Mouse (Mus musculus) hindbrain, embryonic 12.5 days (tissue): ENCODE measurements around the gene Dcaf6. TPM values are rescaled to one million over a fixed set of nuclear protein-coding genes. Genes with fewer than 3 reads are reported as not detected.

Experiments used
- ATAC-seq: fragments of 200-750 bp; cut with Nextera tagmentation; 2 replicates; pipeline ENCODE4 v1.8.0; 2017; ENCODE audit warnings: moderate TSS enrichment; ENCODE audit not compliant: low FRiP score
- H3K27ac ChIP-seq: fragments of 300-500 bp; sonication (generic); 2 replicates; pipeline ENCODE4 v1.5.1; 2016; ENCODE audit warnings: mild to moderate bottlenecking
- H3K27me3 ChIP-seq: fragments of 300-500 bp; sonication (generic); 2 replicates; pipeline ENCODE4 v1.6.1; 2016; ENCODE audit warnings: mild to moderate bottlenecking
- H3K36me3 ChIP-seq: fragments of 300-500 bp; sonication (generic); 2 replicates; pipeline ENCODE4 v1.6.1; 2016; ENCODE audit warnings: mild to moderate bottlenecking
- H3K4me1 ChIP-seq: fragments of 300-500 bp; sonication (generic); 2 replicates; pipeline ENCODE4 v1.6.1; 2016
- H3K4me2 ChIP-seq: fragments of 300-500 bp; sonication (generic); replicated peaks from 2 replicates; pipeline ENCODE4 v1.6.1; 2016; ENCODE audit warnings: mild to moderate bottlenecking
- H3K4me3 ChIP-seq: fragments of 300-500 bp; sonication (generic); 2 replicates; pipeline ENCODE4 v1.5.1; 2016; ENCODE audit warnings: mild to moderate bottlenecking
- H3K9ac ChIP-seq: fragments of 300-500 bp; sonication (generic); 2 replicates; pipeline ENCODE4 v1.6.1; 2016; ENCODE audit warnings: mild to moderate bottlenecking, moderate library complexity
- H3K9me3 ChIP-seq: fragments of 300-500 bp; sonication (generic); replicated peaks from 2 replicates; pipeline ENCODE4 v1.6.1; 2016; ENCODE audit warnings: mild to moderate bottlenecking
- WGBS: fragments of 180-500 bp; shearing (Covaris S2); methylation state at CpG from one replicate; pipeline ENCODE4 v1.1.7; 2016; 5-methylcytosine and 5-hydroxymethylcytosine counted together
- polyA plus RNA-seq: library from polyadenylated mRNA; unstranded; fragments of >200 nt; fragmentation: Nextera tagmentation; extraction: Ambion mirVana; gene quantifications from 2 replicates; pipeline ENCODE4 v1.2.1, GENCODE M21; 2016

Dcaf6 gene
- polyA plus RNA-seq, 1 experiment from 2014 or later: 12.9 TPM

DNA sequence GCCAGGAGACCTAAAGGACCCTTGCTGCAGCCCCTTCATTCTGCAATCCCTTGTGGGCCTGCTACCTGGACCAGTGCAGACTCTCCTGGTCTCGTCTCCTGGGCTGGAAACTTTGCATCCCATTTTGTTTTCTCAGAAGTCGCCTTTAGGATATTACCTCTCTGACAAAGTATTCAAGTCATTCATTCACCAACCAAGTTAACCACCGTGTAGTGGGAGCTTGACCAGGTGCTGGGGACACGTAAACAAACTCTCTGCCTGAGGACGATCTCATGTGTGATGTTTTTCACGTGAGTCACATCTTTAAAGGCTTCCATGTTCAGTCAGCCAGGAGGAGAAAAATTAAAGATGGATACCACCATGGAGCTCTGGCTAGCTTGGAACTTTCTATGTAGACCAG lies 157.1 kb downstream of the Dcaf6 start:
- peaks cover 5% of the 10 kb centered on the region; the same call in 1 of the 2 replicates for H3K4me1 ChIP-seq
- 0 out of 2 replicates have a peak, but pooled peaks have one; percentile 13 for ATAC-seq
- H3K36me3 ChIP-seq: peaks cover 16% of the 10 kb centered on the region
- 89% methylated on average over 6 of the region's 6 CpGs for WGBS
- H3K27ac ChIP-seq: no peak overlapping the region
- no peaks in the 10 kb centered on the region for H3K27me3 ChIP-seq
- H3K9me3 ChIP-seq: no peaks in the 10 kb centered on the region
- no peak overlapping the region for H3K4me3 ChIP-seq
- no peak overlapping the region for H3K9ac ChIP-seq
- no peak overlapping the region for H3K4me2 ChIP-seq

GRCm38 (mm10) chr1:165302455-165303208 lies 157.6 kb downstream of the Dcaf6 start:
- H3K4me2 ChIP-seq: no peak overlapping the region
- H3K27ac ChIP-seq: no peak overlapping the region
- ATAC-seq: peak; percentile 38
- H3K4me3 ChIP-seq: no peak overlapping the region
- no peaks in the 10 kb centered on the region for H3K9me3 ChIP-seq
- peaks cover 15% of the 10 kb centered on the region for H3K36me3 ChIP-seq
- 82% methylated on average over 13 of the region's 13 CpGs for WGBS
- H3K4me1 ChIP-seq: peaks cover 5% of the 10 kb centered on the region; the same call in 1 of the 2 replicates
- no peak overlapping the region for H3K9ac ChIP-seq
- H3K27me3 ChIP-seq: no peaks in the 10 kb centered on the region

- H3K36me3 ChIP-seq: peaks cover 8% of the 10 kb centered on the region
- H3K9ac ChIP-seq: no peak overlapping the region
- H3K27me3 ChIP-seq: no peaks in the 10 kb centered on the region
- no peak overlapping the region for H3K4me2 ChIP-seq
- WGBS: 90% methylated on average over 2 of the region's 2 CpGs
- peaks cover 5% of the 10 kb centered on the region; the same call in 1 of the 2 replicates for H3K4me1 ChIP-seq
- no peaks in the 10 kb centered on the region for H3K9me3 ChIP-seq
- no peak for ATAC-seq
- H3K4me3 ChIP-seq: no peak overlapping the region
- H3K27ac ChIP-seq: no peak overlapping the region
These were observed 158.7 kb downstream of the Dcaf6 start for GRCm38 (mm10) chr1:165301567-165301966.

DNA sequence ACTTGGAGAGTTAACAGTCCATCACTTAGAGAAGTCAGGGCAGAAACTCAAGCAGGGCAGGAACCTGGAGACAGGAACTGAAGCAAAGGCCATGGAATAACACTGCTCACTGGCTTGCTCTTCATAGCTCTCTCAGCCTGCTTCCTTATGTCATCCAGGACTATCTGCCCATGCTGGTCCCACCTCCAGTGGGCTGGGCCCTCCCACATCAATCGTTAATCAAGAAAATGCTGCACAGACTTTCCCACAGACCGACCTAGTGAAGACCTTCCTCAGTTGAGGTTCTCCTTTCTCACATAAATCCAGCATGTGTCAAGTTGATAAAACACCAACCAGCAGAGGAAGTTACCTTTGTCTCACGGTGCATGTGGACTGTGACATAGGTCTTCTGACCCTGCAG lies 159.2 kb downstream of the Dcaf6 start:
- H3K27me3 ChIP-seq: no peaks in the 10 kb centered on the region
- no peak overlapping the region for H3K9ac ChIP-seq
- H3K27ac ChIP-seq: no peak overlapping the region
- H3K4me1 ChIP-seq: peaks cover 5% of the 10 kb centered on the region; the same call in 1 of the 2 replicates
- ATAC-seq: no peak
- 85% methylated on average over 3 of the region's 3 CpGs for WGBS
- no peak overlapping the region for H3K4me3 ChIP-seq
- no peak overlapping the region for H3K4me2 ChIP-seq
- H3K9me3 ChIP-seq: no peaks in the 10 kb centered on the region
- H3K36me3 ChIP-seq: peaks cover 8% of the 10 kb centered on the region

- H3K9me3 ChIP-seq: no peaks in the 10 kb centered on the region
- ATAC-seq: no peak
- 87% methylated on average over 1 of the region's 1 CpGs for WGBS
- no peak within 1 kb of the TSS for H3K4me3 ChIP-seq
- H3K36me3 ChIP-seq: peaks cover 28% of the 10 kb centered on the region
- H3K9ac ChIP-seq: no peak within 1 kb of the TSS
- no peak within 1 kb of the TSS for H3K4me2 ChIP-seq
- H3K4me1 ChIP-seq: no peaks in the 10 kb centered on the region
- H3K27me3 ChIP-seq: no peaks in the 10 kb centered on the region
- no peak within 1 kb of the TSS for H3K27ac ChIP-seq
These were observed 164.8 kb downstream of the Dcaf6 start, which contains the start of gene Gpr161 for GRCm38 (mm10) chr1:165295489-165295888. Gene Gpr161 (plus strand): TSS chr1:165295789.

GRCm38 (mm10) chr1:165291606-165292005 lies 168.7 kb downstream of the Dcaf6 start:
- H3K36me3 ChIP-seq: peaks cover 26% of the 10 kb centered on the region
- H3K9me3 ChIP-seq: no peaks in the 10 kb centered on the region
- no peak overlapping the region for H3K9ac ChIP-seq
- WGBS: 93% methylated on average over 6 of the region's 6 CpGs
- no peak for ATAC-seq
- H3K4me3 ChIP-seq: no peak overlapping the region
- H3K27me3 ChIP-seq: no peaks in the 10 kb centered on the region
- no peak overlapping the region for H3K4me2 ChIP-seq
- H3K27ac ChIP-seq: no peak overlapping the region
- no peaks in the 10 kb centered on the region for H3K4me1 ChIP-seq

DNA sequence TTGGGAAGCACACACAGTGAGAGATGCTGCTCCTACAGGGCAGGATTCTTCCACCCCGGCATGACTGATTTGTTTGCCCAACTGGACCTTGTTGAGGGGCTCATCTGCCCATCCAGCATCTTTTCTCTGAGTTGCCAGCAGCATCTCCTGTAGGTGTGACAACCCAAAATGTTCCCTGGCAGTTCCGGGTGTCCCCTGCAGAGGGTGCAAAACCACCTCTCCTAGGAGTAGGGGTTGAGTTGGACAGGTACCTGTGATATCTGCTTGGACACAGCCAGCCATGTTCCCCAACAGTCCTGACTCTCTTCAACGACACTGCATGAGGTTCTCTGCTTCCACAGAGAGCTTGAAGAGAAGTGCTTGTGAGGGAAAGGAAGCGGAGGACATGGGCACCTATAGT lies 170.4 kb downstream of the Dcaf6 start:
- H3K9ac ChIP-seq: no peak overlapping the region
- WGBS: 89% methylated on average over 4 of the region's 4 CpGs
- H3K4me2 ChIP-seq: no peak overlapping the region
- H3K36me3 ChIP-seq: peaks cover 15% of the 10 kb centered on the region
- H3K27ac ChIP-seq: no peak overlapping the region
- H3K9me3 ChIP-seq: no peaks in the 10 kb centered on the region
- no peak for ATAC-seq
- no peaks in the 10 kb centered on the region for H3K27me3 ChIP-seq
- no peak overlapping the region for H3K4me3 ChIP-seq
- peaks cover 5% of the 10 kb centered on the region for H3K4me1 ChIP-seq

GRCm38 (mm10) chr1:165288165-165288564 lies 172.1 kb downstream of the Dcaf6 start:
- Histone ChIP-seq H3K4me3 (no peak overlapping the region), H3K9ac (no peak overlapping the region), H3K4me1 (peaks cover 20% of the 10 kb centered on the region), H3K4me2 (no peak overlapping the region), H3K27ac (no peak overlapping the region), H3K27me3 (no peaks in the 10 kb centered on the region), H3K36me3 (peaks cover 5% of the 10 kb centered on the region), H3K9me3 (no peaks in the 10 kb centered on the region)
- no peak for ATAC-seq
- WGBS: 96% methylated on average over 9 of the region's 9 CpGs

- H3K9ac ChIP-seq: no peak overlapping the region
- H3K4me1 ChIP-seq: peaks cover 39% of the 10 kb centered on the region
- WGBS: 67% methylated on average over 7 of the region's 7 CpGs
- no peaks in the 10 kb centered on the region for H3K27me3 ChIP-seq
- no peaks in the 10 kb centered on the region; the same call in 1 of the 2 replicates for H3K36me3 ChIP-seq
- no peaks in the 10 kb centered on the region for H3K9me3 ChIP-seq
- no peak overlapping the region for H3K27ac ChIP-seq
- no peak for ATAC-seq
- H3K4me3 ChIP-seq: peak overlapping the region; percentile 66; the same call in 1 of the 2 replicates
- H3K4me2 ChIP-seq: peak overlapping the region; percentile 74
These were observed 176.2 kb downstream of the Dcaf6 start for GRCm38 (mm10) chr1:165284096-165284495.

- H3K4me3 ChIP-seq: peak overlapping the region; percentile 66
- ATAC-seq: no peak
- peak overlapping the region; percentile 74 for H3K4me2 ChIP-seq
- H3K36me3 ChIP-seq: no peaks in the 10 kb centered on the region
- 9% methylated on average over 7 of the region's 7 CpGs for WGBS
- no peaks in the 10 kb centered on the region for H3K9me3 ChIP-seq
- H3K27me3 ChIP-seq: no peaks in the 10 kb centered on the region
- peak overlapping the region; percentile 86 for H3K9ac ChIP-seq
- H3K4me1 ChIP-seq: peaks cover 39% of the 10 kb centered on the region
- peak overlapping the region; percentile 95; the same call in 1 of the 2 replicates for H3K27ac ChIP-seq
These were observed 177.3 kb downstream of the Dcaf6 start for GRCm38 (mm10) chr1:165282967-165283345.

DNA sequence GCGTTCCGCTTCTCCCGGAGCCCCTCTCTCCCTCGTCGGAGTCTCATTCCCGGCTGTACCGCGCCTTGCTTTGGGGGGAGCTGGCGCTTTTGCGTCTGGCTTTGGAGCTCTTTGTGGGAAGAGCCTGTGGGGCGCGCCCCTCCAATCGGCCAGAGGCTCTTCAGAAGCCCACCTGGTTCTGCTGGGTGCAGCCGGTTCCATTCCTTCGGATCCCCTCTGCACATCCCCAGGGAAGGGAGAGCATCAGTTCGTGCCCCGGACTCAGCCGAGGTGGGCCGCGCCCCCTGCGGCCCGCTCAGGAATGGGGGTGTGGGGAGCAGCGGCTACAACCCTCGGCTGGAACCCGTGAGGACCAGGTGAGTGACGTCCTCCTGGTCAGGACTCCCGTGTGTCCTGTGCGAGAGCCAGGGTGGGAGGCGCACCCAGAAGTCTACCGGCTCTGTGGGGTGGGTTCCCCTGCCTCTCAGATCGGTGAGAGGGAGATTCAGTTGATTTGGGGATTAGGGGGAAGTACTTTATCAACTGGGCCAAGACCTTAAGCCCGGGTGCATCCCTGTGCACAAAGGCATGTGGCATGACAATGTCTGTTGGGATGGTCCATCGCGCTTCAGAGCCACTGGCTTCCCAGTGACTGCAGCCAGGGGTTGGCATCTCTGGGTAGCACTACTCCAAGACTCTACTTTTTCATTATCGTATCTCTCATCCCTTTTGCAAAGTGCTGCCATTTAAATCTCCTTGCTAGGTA lies 177.9 kb downstream of the Dcaf6 start:
- peaks cover 39% of the 10 kb centered on the region for H3K4me1 ChIP-seq
- under 1% methylated on average over 35 of the region's 35 CpGs for WGBS

GRCm38 (mm10) chr1:165281351-165282221 lies 178.7 kb downstream of the Dcaf6 start:
- WGBS: 1% methylated on average over 33 of the region's 71 CpGs
- peak overlapping the region; percentile 66 for H3K4me3 ChIP-seq

More for the DNA sequence above, 177.9 kb downstream of the Dcaf6 start:
- Histone ChIP-seq H3K27ac (peak overlapping the region; percentile 95), H3K9me3 (no peaks in the 10 kb centered on the region), H3K4me3 (peak overlapping the region; percentile 66), H3K27me3 (no peaks in the 10 kb centered on the region), H3K36me3 (no peaks in the 10 kb centered on the region), H3K9ac (peak overlapping the region; percentile 86), H3K4me2 (peak overlapping the region; percentile 74)
- peak; percentile 75 for ATAC-seq

More at GRCm38 (mm10) chr1:165281351-165282221, 178.7 kb downstream of the Dcaf6 start:
- H3K27ac ChIP-seq: peak overlapping the region; percentile 95
- no peaks in the 10 kb centered on the region for H3K36me3 ChIP-seq
- H3K9me3 ChIP-seq: no peaks in the 10 kb centered on the region
- peak; percentile 87 for ATAC-seq
- peaks cover 39% of the 10 kb centered on the region for H3K4me1 ChIP-seq
- H3K9ac ChIP-seq: peak overlapping the region; percentile 86
- peak overlapping the region; percentile 74 for H3K4me2 ChIP-seq
- H3K27me3 ChIP-seq: no peaks in the 10 kb centered on the region
